Comparison of ENCODE assay signal across 8 mouse cellular contexts in genomic region chr11:58867039-58867953, GRCm38 (mm10). TPM values are rescaled to one million over a fixed set of nuclear protein-coding genes. Genes with fewer than 3 reads are reported as not detected.
DNase-seq lines count a peak whose midpoint lies in the region; ATAC-seq and TF ChIP-seq lines count a peak whose summit lies in the region.

2810021J22Rik (plus strand) TSS chr11:58867216.

- 0 out of 2 replicates have a peak, but pooled peaks cover 2% of the 10 kb centered on the region for H3K36me3 ChIP-seq in lung, embryonic 16.5 days (ENCODE audit: control insufficient read depth, insufficient read depth, low read length)
- H3K36me3 ChIP-seq in thymus, adult 2 months (ENCODE audit: control insufficient read depth, insufficient read depth, low read length), result no peaks in the 10 kb centered on the region

- H3K9ac ChIP-seq in lung, embryonic 16.5 days (ENCODE audit: low read length), result peak within 1 kb of the TSS; percentile 85

- no peaks in the 10 kb centered on the region for H3K27me3 ChIP-seq in lung, embryonic 16.5 days (ENCODE audit: control insufficient read depth, insufficient read depth, low read depth, low read length)
- H3K27me3 ChIP-seq in thymus, adult 2 months (ENCODE audit: control insufficient read depth, insufficient read depth, low read length), result no peaks in the 10 kb centered on the region

- H3K27ac ChIP-seq in lung, embryonic 16.5 days (ENCODE audit: low read length), result peak within 1 kb of the TSS; percentile 55
- peak within 1 kb of the TSS; percentile 81 for H3K27ac ChIP-seq in thymus, adult 2 months (ENCODE audit: control insufficient read depth, insufficient read depth, low read length)

- peak within 1 kb of the TSS; percentile 84 for H3K4me2 ChIP-seq in lung, embryonic 16.5 days (ENCODE audit: low read depth, low read length)

- WGBS in lung, embryonic 16.5 days, result 2% methylated on average over 37 of the region's 37 CpGs
- WGBS in thymus, adult 2 months, result 4% methylated on average over 37 of the region's 37 CpGs

- DNase-seq in Muller cell, postnatal 12 days (ENCODE audit: inconsistent ontology term), result peak; percentile 69
- DNase-seq in cerebellum, adult 8-10 months, result peak; percentile 75
- peak; percentile 81 for DNase-seq in forelimb bud, embryonic 11.5 days (ENCODE audit: low read depth, low spot score)
- DNase-seq in layer of hippocampus, adult 9-11 months, result peak; percentile 83
- DNase-seq in ovary, adult 18-20 months (ENCODE audit: low spot score), result peak; percentile 68
- DNase-seq in thymus, adult 2 months, result peak; percentile 91

- H3K9me3 ChIP-seq in lung, embryonic 16.5 days (ENCODE audit: control insufficient read depth, low read length), result no peaks in the 10 kb centered on the region

- peaks cover 7% of the 10 kb centered on the region for H3K4me1 ChIP-seq in lung, embryonic 16.5 days (replicated peaks; ENCODE audit: control insufficient read depth, insufficient read depth, low read length)
- peaks cover 10% of the 10 kb centered on the region for H3K4me1 ChIP-seq in thymus, adult 2 months (replicated peaks; ENCODE audit: control insufficient read depth, insufficient read depth, low read length)

- H3K4me3 ChIP-seq in lung, embryonic 16.5 days (ENCODE audit: low read length), result peak within 1 kb of the TSS; percentile 81
- H3K4me3 ChIP-seq in thymus, adult 2 months (ENCODE audit: control insufficient read depth, insufficient read depth, low read length), result peak within 1 kb of the TSS; percentile 69

- ATAC-seq in hematopoietic stem cell, adult 5-6 weeks (replicated peaks in 1 of 2; ENCODE audit: insufficient read depth in 1 of 2, low FRiP score in 2 of 2, low TSS enrichment in 1 of 2, low read depth in 1 of 2, poor library complexity in 2 of 2, severe bottlenecking in 2 of 2), result peak; percentile 92 to 96
- peak; percentile 93 for ATAC-seq in lung, embryonic 16.5 days (ENCODE audit: low read depth)

- TF ChIP-seq POLR2A in thymus, adult 2 months (IDR thresholded peaks at IDR 0.05; ENCODE audit: control insufficient read depth, extremely low read depth, insufficient read depth, low read length, poor library complexity), result peak; percentile 64

- peak; percentile 62; the same call in 1 of the 2 replicates for TF ChIP-seq CTCF in thymus, adult 2 months (IDR thresholded peaks at IDR 0.05; ENCODE audit: borderline replicate concordance, control insufficient read depth, extremely low read depth, insufficient read depth, low read length, poor library complexity)

RNA-seq across cellular contexts. Expression of gene 2810021J22Rik, which starts in this region (rescaled TPM):
- total RNA-seq in hematopoietic stem cell, adult 5-6 weeks (2017), result 1.7 and 1.9 TPM in 2 replicates
- 6.9 and 7.1 TPM in 2 replicates for polyA plus RNA-seq in lung, embryonic 16.5 days (2015; fragmentation: Nextera tagmentation; extraction: Ambion mirVana)
- 10.4 and 15.4 TPM in 2 replicates for polyA plus RNA-seq in thymus, adult 2 months (2012; rRNA removed)

Comparison
In these comparisons a context has a peak if more than half of its experiments do, and no peak if none do; other contexts are left out.
1. Peak in every context shown above with its lines: DNase-seq, ATAC-seq, H3K4me3 ChIP-seq and H3K27ac ChIP-seq.